Mouse (Mus musculus): ENCODE measurements around the gene Srgap2. TPM values are rescaled to one million over a fixed set of nuclear protein-coding genes. Genes with fewer than 3 reads are reported as not detected.
"Not testable (repeated sequence)": the region's sequence is repeated elsewhere in the genome, so short reads cannot be mapped to it uniquely, and the experiment has no call there.

Gene Srgap2
- polyA plus RNA-seq, 1 experiment from 2014 or later = 16.4 TPM

DNA sequence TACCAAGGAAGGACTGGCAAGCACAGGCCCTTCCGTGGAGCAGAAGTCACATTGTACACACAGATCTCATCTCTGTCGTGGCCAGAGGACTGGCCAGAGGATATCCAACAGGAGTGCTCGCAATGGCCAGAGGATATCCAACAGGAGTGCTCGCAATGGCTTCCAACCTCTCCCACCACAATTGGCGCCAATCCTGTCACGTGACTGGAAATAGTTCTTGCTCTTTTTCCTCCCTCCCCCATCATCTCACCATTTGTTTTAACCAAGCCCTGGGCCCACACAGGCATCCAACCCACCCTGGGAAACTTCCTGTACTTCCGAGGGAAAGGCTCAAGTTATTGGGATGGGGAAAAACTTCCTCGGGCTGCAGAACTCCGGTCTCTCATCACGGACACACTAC lies 258.4 kb downstream of the Srgap2 start:
- Histone ChIP-seq H3K27me3 (replicated peaks; ENCODE audit: control insufficient read depth, insufficient read depth, low read length) (no peaks in the 10 kb centered on the region), H3K4me3 (ENCODE audit: low read depth, low read length) (no peak overlapping the region), H3K4me2 (ENCODE audit: low read length) (no peak overlapping the region), H3K9ac (ENCODE audit: low read length) (no peak overlapping the region), H3K9me3 (ENCODE audit: control insufficient read depth, low read length) (no peaks in the 10 kb centered on the region), H3K27ac (ENCODE audit: low read depth) (no peak overlapping the region), H3K36me3 (ENCODE audit: control insufficient read depth, insufficient read depth, low read length) (no peaks in the 10 kb centered on the region), H3K4me1 (replicated peaks; ENCODE audit: control insufficient read depth, insufficient read depth, low read length) (no peaks in the 10 kb centered on the region)
- ATAC-seq (replicated peaks; ENCODE audit: low FRiP score, low TSS enrichment, low read depth) (no peak), DNase-seq (ENCODE audit: low spot score) (no peak)
- 78% methylated on average over 10 of the region's 10 CpGs for WGBS

GRCm38 (mm10) chr1:131263905-131264304 lies 263.2 kb downstream of the Srgap2 start:
- Histone ChIP-seq H3K9me3 (ENCODE audit: control insufficient read depth, low read length) (no peaks in the 10 kb centered on the region), H3K27ac (ENCODE audit: low read depth) (no peak overlapping the region), H3K27me3 (replicated peaks; ENCODE audit: control insufficient read depth, insufficient read depth, low read length) (no peaks in the 10 kb centered on the region), H3K4me1 (replicated peaks; ENCODE audit: control insufficient read depth, insufficient read depth, low read length) (no peaks in the 10 kb centered on the region), H3K36me3 (ENCODE audit: control insufficient read depth, insufficient read depth, low read length) (no peaks in the 10 kb centered on the region), H3K4me3 (ENCODE audit: low read depth, low read length) (no peak overlapping the region), H3K9ac (ENCODE audit: low read length) (no peak overlapping the region), H3K4me2 (ENCODE audit: low read length) (no peak overlapping the region)
- WGBS = 78% methylated on average over 12 of the region's 12 CpGs
- DNase-seq (ENCODE audit: low spot score) (no peak), ATAC-seq (replicated peaks; ENCODE audit: low FRiP score, low TSS enrichment, low read depth) (no peak)

DNA sequence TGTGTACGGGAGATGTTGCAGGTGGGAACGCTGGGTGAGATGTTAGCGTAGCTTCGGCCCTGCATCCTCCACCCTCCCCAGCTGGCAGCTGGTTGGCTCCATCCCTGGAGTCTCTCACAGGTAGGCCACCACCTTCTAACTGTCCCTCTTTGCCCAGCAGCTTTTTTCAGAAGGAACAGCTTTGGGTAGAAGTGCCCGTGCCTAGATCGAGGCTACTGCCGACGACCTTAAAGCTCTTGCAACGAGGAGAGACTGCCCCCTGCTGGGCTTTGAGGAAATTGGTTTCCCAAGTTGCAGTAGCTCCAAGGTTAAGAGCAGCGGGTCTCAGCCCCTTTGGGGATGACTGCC lies 266.9 kb downstream of the Srgap2 start:
- no peaks in the 10 kb centered on the region for H3K9me3 ChIP-seq (ENCODE audit: control insufficient read depth, low read length)
- no peak overlapping the region for H3K27ac ChIP-seq (ENCODE audit: low read depth)
- ATAC-seq (replicated peaks; ENCODE audit: low FRiP score, low TSS enrichment, low read depth) = no peak
- no peak overlapping the region for H3K4me2 ChIP-seq (ENCODE audit: low read length)
- H3K36me3 ChIP-seq (ENCODE audit: control insufficient read depth, insufficient read depth, low read length) = no peaks in the 10 kb centered on the region
- 29% methylated on average over 10 of the region's 10 CpGs for WGBS
- no peaks in the 10 kb centered on the region for H3K4me1 ChIP-seq (replicated peaks; ENCODE audit: control insufficient read depth, insufficient read depth, low read length)
- H3K27me3 ChIP-seq (replicated peaks; ENCODE audit: control insufficient read depth, insufficient read depth, low read length) = no peaks in the 10 kb centered on the region
- H3K4me3 ChIP-seq (ENCODE audit: low read depth, low read length) = no peak overlapping the region
- H3K9ac ChIP-seq (ENCODE audit: low read length) = no peak overlapping the region
- peak; percentile 84 for DNase-seq (ENCODE audit: low spot score)

GRCm38 (mm10) chr1:131259632-131260308 lies 267.4 kb downstream of the Srgap2 start:
- DNase-seq (ENCODE audit: low spot score) = no peak
- Histone ChIP-seq H3K9ac (ENCODE audit: low read length) (no peak overlapping the region), H3K27me3 (replicated peaks; ENCODE audit: control insufficient read depth, insufficient read depth, low read length) (no peaks in the 10 kb centered on the region), H3K9me3 (ENCODE audit: control insufficient read depth, low read length) (no peaks in the 10 kb centered on the region), H3K4me1 (replicated peaks; ENCODE audit: control insufficient read depth, insufficient read depth, low read length) (no peaks in the 10 kb centered on the region), H3K27ac (ENCODE audit: low read depth) (no peak overlapping the region), H3K4me2 (ENCODE audit: low read length) (no peak overlapping the region), H3K36me3 (ENCODE audit: control insufficient read depth, insufficient read depth, low read length) (no peaks in the 10 kb centered on the region), H3K4me3 (ENCODE audit: low read depth, low read length) (no peak overlapping the region)
- WGBS = 66% methylated on average over 10 of the region's 10 CpGs
- no peak for ATAC-seq (replicated peaks; ENCODE audit: low FRiP score, low TSS enrichment, low read depth)

- H3K9me3 ChIP-seq (ENCODE audit: control insufficient read depth, low read length) = no peaks in the 10 kb centered on the region
- 75% methylated on average over 6 of the region's 6 CpGs for WGBS
- H3K4me3 ChIP-seq (ENCODE audit: low read depth, low read length) = no peak overlapping the region
- DNase-seq (ENCODE audit: low spot score) (no peak), ATAC-seq (replicated peaks; ENCODE audit: low FRiP score, low TSS enrichment, low read depth) (no peak)
- H3K9ac ChIP-seq (ENCODE audit: low read length) = no peak overlapping the region
- H3K4me2 ChIP-seq (ENCODE audit: low read length) = no peak overlapping the region
- H3K36me3 ChIP-seq (ENCODE audit: control insufficient read depth, insufficient read depth, low read length) = no peaks in the 10 kb centered on the region
- no peaks in the 10 kb centered on the region for H3K4me1 ChIP-seq (replicated peaks; ENCODE audit: control insufficient read depth, insufficient read depth, low read length)
- H3K27ac ChIP-seq (ENCODE audit: low read depth) = no peak overlapping the region
- H3K27me3 ChIP-seq (replicated peaks; ENCODE audit: control insufficient read depth, insufficient read depth, low read length) = no peaks in the 10 kb centered on the region
Observed at GRCm38 (mm10) chr1:131257288-131257687, 269.9 kb downstream of the Srgap2 start.

- not testable (repeated sequence) for H3K4me2 ChIP-seq (ENCODE audit: low read length); H3K9ac ChIP-seq (ENCODE audit: low read length); H3K27ac ChIP-seq (ENCODE audit: low read depth); H3K4me1 ChIP-seq (replicated peaks; ENCODE audit: control insufficient read depth, insufficient read depth, low read length); H3K9me3 ChIP-seq (ENCODE audit: control insufficient read depth, low read length); H3K4me3 ChIP-seq (ENCODE audit: low read depth, low read length); ATAC-seq (replicated peaks; ENCODE audit: low FRiP score, low TSS enrichment, low read depth); H3K36me3 ChIP-seq (ENCODE audit: control insufficient read depth, insufficient read depth, low read length); H3K27me3 ChIP-seq (replicated peaks; ENCODE audit: control insufficient read depth, insufficient read depth, low read length); DNase-seq (ENCODE audit: low spot score)
- WGBS = 70% methylated on average over 7 of the region's 7 CpGs
Observed at GRCm38 (mm10) chr1:131252516-131253250, 274.5 kb downstream of the Srgap2 start.

DNA sequence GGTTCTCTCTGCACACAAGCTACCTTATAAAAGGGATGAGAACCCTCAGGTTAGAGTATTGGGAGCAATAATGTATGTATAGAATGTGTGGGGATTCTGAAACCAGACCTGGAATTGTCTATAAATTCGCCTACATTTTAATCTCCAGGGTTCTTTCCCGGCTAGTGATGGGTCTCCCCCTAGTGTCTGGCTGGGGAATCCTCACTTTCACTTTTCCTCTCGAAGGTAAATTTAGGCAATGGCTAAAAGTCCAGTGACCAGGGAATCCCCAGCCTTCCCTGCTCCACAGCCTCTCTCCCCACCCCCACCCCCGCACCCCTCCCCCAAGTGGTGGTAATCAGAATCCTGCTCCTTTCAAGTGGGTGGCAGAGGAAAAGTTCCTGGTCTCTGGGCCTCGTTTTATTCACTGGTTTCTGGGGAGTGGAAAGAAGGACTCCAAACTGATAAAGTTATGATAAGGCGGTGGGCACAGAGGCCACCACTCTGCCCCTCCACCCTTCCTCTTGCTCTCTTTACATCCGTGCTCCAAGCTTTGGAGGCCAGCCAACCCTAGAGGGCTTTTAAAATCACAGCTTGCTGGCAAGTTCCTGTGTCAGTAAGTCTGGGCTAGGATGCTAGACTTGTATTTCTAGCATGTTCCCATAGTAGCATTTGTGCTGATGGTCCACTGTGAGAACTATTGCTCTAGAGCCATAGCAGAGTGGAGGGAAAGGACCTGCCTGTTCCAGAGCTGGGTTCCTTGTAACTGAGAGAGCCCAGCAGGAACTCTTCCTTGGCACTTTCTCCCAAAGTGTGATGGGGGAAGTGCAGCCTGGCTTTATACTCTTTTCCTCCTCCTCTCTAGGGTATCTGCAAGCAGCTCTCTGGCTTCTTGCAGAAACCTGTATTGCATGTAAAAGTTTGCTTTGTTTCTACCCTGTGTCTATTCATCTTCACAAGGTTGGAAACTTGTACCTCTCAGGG lies 280.4 kb downstream of the Srgap2 start:
- 14% methylated on average over 7 of the region's 7 CpGs for WGBS
- no peak overlapping the region for H3K4me3 ChIP-seq (ENCODE audit: low read depth, low read length)
- ATAC-seq (replicated peaks; ENCODE audit: low FRiP score, low TSS enrichment, low read depth) = no peak

DNA sequence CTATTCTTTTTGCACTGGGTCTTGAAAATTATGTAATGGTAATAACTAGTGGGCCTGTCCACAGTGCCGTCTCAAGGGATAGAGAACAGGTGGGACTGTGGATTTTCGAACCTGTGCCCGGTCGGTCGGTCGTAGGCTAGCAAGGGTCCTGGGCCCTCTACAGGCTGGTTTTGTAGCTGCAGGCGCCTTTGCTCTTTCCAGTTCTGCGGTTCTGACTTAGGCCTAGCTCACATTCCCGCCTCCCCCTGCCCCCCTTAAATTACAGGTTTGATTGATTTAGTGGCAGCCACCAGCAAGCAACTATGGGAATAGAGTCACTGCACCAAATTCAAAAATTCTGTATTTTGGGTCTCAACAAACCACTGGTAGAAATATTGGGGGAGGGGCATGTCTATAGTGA lies 281.2 kb downstream of the Srgap2 start:
- H3K4me2 ChIP-seq (ENCODE audit: low read length) = peak overlapping the region; percentile 97
- H3K27ac ChIP-seq (ENCODE audit: low read depth) = no peak overlapping the region
- peaks cover 19% of the 10 kb centered on the region; the same call in 1 of the 2 replicates for H3K4me1 ChIP-seq (replicated peaks; ENCODE audit: control insufficient read depth, insufficient read depth, low read length)
- peak overlapping the region; percentile 60 for H3K4me3 ChIP-seq (ENCODE audit: low read depth, low read length)
- H3K27me3 ChIP-seq (replicated peaks; ENCODE audit: control insufficient read depth, insufficient read depth, low read length) = peaks cover 46% of the 10 kb centered on the region
- H3K9me3 ChIP-seq (ENCODE audit: control insufficient read depth, low read length) = no peaks in the 10 kb centered on the region
- ATAC-seq (replicated peaks; ENCODE audit: low FRiP score, low TSS enrichment, low read depth) (peak; percentile 45), DNase-seq (ENCODE audit: low spot score) (peak; percentile 71)
- H3K9ac ChIP-seq (ENCODE audit: low read length) = no peak overlapping the region
- 8% methylated on average over 9 of the region's 9 CpGs for WGBS
- no peaks in the 10 kb centered on the region for H3K36me3 ChIP-seq (ENCODE audit: control insufficient read depth, insufficient read depth, low read length)

More for the DNA sequence above, 280.4 kb downstream of the Srgap2 start:
- DNase-seq (ENCODE audit: low spot score) = no peak
- Histone ChIP-seq H3K27me3 (replicated peaks; ENCODE audit: control insufficient read depth, insufficient read depth, low read length) (peaks cover 42% of the 10 kb centered on the region), H3K36me3 (ENCODE audit: control insufficient read depth, insufficient read depth, low read length) (no peaks in the 10 kb centered on the region), H3K4me1 (replicated peaks; ENCODE audit: control insufficient read depth, insufficient read depth, low read length) (peaks cover 19% of the 10 kb centered on the region; the same call in 1 of the 2 replicates), H3K4me2 (ENCODE audit: low read length) (peak overlapping the region; percentile 97; the same call in 1 of the 2 replicates), H3K27ac (ENCODE audit: low read depth) (no peak overlapping the region), H3K9me3 (ENCODE audit: control insufficient read depth, low read length) (no peaks in the 10 kb centered on the region), H3K9ac (ENCODE audit: low read length) (no peak overlapping the region)

All from intestine, embryonic 14.5 days (tissue).